Mouse (Mus musculus): Measurements from ENCODE around the gene U2af1.
"Not testable (repeated sequence)": the region's sequence is repeated elsewhere in the genome, so short reads cannot be mapped to it uniquely, and the experiment has no call there.

The U2af1 gene

DNA sequence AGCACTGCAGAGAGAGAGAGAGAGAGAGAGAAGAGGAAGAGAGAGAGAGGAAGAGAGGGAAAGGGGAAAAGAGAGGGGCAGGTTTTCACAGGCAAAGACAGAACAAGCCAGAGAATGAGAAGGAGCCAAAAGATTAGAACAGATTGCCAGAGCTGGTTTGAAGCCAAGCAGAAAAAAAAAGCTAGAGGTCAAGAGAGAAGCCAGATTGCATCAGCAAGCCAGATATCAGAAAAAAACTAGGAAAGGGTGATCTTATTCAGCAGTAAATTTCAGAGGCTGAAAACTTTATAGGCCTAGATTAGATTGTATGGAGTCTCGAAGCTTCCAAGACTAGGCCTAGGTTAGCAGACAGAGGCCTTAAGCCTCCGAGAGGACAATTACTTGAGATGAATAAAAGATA lies 30.7 kb downstream of the U2af1 start:
- no peak for DNase-seq (ENCODE audit: low read depth in 1 of 2, low spot score in 2 of 2)

DNA sequence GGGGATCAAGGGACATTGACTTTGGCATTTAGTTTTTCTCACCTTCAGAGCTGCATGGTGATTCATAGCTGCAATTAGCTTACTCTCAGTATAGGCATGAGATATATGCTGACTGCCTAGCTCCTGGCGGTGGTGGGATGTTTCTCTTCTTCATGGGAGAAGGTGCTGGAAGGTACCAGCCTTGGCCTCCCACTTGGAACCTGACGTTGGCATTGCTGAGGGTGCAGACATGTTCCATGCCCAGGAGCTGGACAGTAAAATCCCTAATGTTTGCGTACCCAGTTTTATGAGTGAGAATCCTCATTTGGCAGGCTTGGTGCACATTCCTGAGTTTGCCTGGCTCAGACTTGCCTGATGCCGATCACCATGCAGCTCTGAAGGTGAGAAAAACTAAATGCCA lies 35.6 kb downstream of the U2af1 start:
- DNase-seq (ENCODE audit: low read depth in 1 of 2, low spot score in 2 of 2) = no peak

- no peak for DNase-seq (ENCODE audit: low read depth in 1 of 2, low spot score in 2 of 2)
These were observed 45.5 kb downstream of the U2af1 start for GRCm38 (mm10) chr17:31613086-31613755.

DNA sequence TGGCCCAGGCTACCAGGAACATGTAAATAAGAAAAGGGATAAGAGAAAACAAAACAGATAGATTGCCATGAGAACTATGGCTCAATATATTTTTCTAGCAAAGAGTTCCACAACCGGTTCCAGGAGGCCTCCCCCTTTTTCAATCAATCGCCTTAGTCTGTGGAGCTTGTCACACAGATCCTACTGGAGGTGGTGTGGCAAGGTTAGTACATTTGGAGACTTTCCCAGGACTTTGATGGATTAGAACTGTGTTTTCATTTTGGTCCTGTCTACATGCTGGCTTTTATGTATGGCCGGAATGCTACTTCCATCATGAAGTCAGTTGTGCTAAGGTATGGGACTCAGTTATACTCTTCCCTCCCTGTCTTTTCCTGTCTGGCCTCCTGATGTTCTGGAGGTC lies 48.8 kb downstream of the U2af1 start:
- no peak for DNase-seq (ENCODE audit: low read depth in 1 of 2, low spot score in 2 of 2)

GRCm38 (mm10) chr17:31609173-31609572 lies 49.5 kb downstream of the U2af1 start:
- not testable (repeated sequence) for DNase-seq (ENCODE audit: low read depth in 1 of 2, low spot score in 2 of 2)

- DNase-seq (ENCODE audit: low read depth in 1 of 2, low spot score in 2 of 2) = no peak
These were observed 51.3 kb downstream of the U2af1 start for GRCm38 (mm10) chr17:31607256-31607951.

GRCm38 (mm10) chr17:31606424-31606823 lies 52.3 kb downstream of the U2af1 start:
- DNase-seq (ENCODE audit: low read depth in 1 of 2, low spot score in 2 of 2) = no peak

GRCm38 (mm10) chr17:31598593-31598992 lies 60.1 kb downstream of the U2af1 start:
- no peak for DNase-seq (ENCODE audit: low read depth in 1 of 2, low spot score in 2 of 2)

DNA sequence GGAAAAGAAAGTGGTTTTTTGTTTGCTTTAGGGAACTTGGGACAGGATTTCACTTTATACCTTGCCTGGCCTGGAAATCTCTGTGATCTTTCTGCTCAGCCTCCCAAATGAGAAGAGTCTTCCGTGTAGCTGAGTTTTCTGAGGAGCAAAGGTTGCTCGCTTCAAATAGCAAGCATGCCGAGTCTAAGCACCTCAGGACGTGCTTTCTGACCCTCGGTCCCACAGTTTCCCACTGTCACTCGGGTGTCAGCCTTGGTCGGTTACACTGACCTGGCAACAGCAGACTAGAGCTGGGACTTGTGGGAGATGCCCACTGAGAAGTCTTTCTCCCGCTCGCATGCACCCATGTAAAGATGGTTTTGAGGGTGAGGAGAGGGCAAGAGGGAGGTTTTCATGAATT lies 60.7 kb downstream of the U2af1 start:
- no peak for DNase-seq (ENCODE audit: low read depth in 1 of 2, low spot score in 2 of 2)
